Comparison of ENCODE assay signal across 7 mouse cellular contexts in the genomic region with DNA sequence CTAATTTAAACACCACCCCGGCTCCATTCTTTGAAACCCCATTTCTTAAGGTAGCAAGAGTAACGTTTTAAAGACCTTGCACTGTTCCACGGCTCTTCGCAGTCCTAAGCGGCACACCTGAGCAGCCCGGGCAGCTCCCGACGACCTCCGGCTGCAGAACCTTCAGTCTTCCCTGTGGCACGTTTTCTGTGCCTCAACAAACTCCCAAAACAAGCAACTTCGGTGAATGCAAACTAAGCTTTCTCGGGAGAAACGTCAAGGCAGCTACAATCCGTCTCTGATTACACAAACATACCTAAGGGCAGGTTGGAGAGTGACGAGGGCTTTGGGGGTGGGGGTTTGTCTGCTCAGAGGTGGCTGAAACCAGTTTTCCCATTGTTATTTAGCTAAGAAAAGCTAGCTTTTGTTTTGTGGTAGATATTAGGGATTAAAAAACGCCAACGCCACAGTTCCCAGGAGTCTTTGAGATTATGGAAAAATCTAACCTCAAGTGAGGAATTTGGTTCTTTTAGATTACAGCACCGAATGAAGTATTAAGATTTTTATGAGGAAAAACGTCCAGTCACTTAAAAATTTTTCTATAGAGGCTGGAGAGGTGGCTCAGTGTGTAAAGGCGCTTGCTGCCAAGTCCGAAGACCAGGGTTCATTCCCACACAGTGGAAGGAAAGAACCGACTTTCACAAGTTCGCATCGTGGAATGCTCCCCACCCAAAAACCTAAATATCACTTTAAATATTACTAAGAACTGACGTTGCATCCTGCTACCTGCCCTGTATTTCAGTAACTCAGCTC. TPM values are rescaled to one million over a fixed set of nuclear protein-coding genes. Genes with fewer than 3 reads are reported as not detected.
DNase-seq lines count a peak whose midpoint lies in the region; ATAC-seq and TF ChIP-seq lines count a peak whose summit lies in the region.

A gene (minus strand): TSS at position 211 of the 792 bp plus-strand sequence.

- no peak for ATAC-seq in embryonic facial prominence, embryonic 11.5 days (replicated peaks; ENCODE audit: insufficient number of reproducible peaks, low FRiP score, low TSS enrichment, low read depth)
- ATAC-seq in inflammation-experienced regulatory T-cells, adult 6 months: no peak
- peak; percentile 7 for ATAC-seq in midbrain, embryonic 15.5 days (replicated peaks)

- TF ChIP-seq CTCF in spleen, adult 2 months (IDR thresholded peaks at IDR 0.05; ENCODE audit: extremely low read depth, insufficient read depth, insufficient read length, insufficient replicate concordance): no peak

- H3K27ac ChIP-seq in spleen, adult 2 months (ENCODE audit: insufficient read depth, low read length): no peak within 1 kb of the TSS
- H3K27ac ChIP-seq in embryonic facial prominence, embryonic 11.5 days (replicated peaks; ENCODE audit: low read depth, low read length): no peak within 1 kb of the TSS
- no peak within 1 kb of the TSS for H3K27ac ChIP-seq in midbrain, embryonic 15.5 days

- H3K9ac ChIP-seq in embryonic facial prominence, embryonic 11.5 days (replicated peaks; ENCODE audit: low read length): peak within 1 kb of the TSS; percentile 28; the same call in 1 of the 2 replicates
- peak within 1 kb of the TSS; percentile 34; the same call in 1 of the 2 replicates for H3K9ac ChIP-seq in midbrain, embryonic 15.5 days

- peak within 1 kb of the TSS; percentile 80 for H3K4me2 ChIP-seq in embryonic facial prominence, embryonic 11.5 days (ENCODE audit: low read depth, low read length)
- peak within 1 kb of the TSS; percentile 86 for H3K4me2 ChIP-seq in midbrain, embryonic 15.5 days

- H3K27me3 ChIP-seq in spleen, adult 2 months (ENCODE audit: control insufficient read depth, insufficient read depth, low read length): peaks cover 4% of the 10 kb centered on the region; the same call in 1 of the 2 replicates
- peaks cover 17% of the 10 kb centered on the region for H3K27me3 ChIP-seq in embryonic facial prominence, embryonic 11.5 days (ENCODE audit: control insufficient read depth, insufficient read depth, low read length)
- peaks cover 58% of the 10 kb centered on the region for H3K27me3 ChIP-seq in midbrain, embryonic 15.5 days (replicated peaks)

- 13% methylated on average over 25 of the region's 25 CpGs for WGBS in spleen, adult 2 months
- 1% methylated on average over 25 of the region's 25 CpGs for WGBS in embryonic facial prominence, embryonic 11.5 days
- WGBS in midbrain, embryonic 15.5 days: 2% methylated on average over 25 of the region's 25 CpGs

- no peak for TF ChIP-seq POLR2A in spleen, adult 2 months (IDR thresholded peaks at IDR 0.05; ENCODE audit: low read depth, low read length)

- H3K4me3 ChIP-seq in spleen, adult 2 months (ENCODE audit: extremely low read depth, insufficient read depth, insufficient read length): peak within 1 kb of the TSS; percentile 72
- H3K4me3 ChIP-seq in embryonic facial prominence, embryonic 11.5 days (ENCODE audit: low read depth, low read length): peak within 1 kb of the TSS; percentile 49
- peak within 1 kb of the TSS; percentile 49 for H3K4me3 ChIP-seq in midbrain, embryonic 15.5 days

- H3K9me3 ChIP-seq in embryonic facial prominence, embryonic 11.5 days (replicated peaks; ENCODE audit: control insufficient read depth, low read length): no peaks in the 10 kb centered on the region
- no peaks in the 10 kb centered on the region for H3K9me3 ChIP-seq in midbrain, embryonic 15.5 days

- peaks cover 9% of the 10 kb centered on the region for H3K4me1 ChIP-seq in spleen, adult 2 months (ENCODE audit: control insufficient read depth, insufficient read depth, insufficient read length)
- no peaks in the 10 kb centered on the region; the same call in none of the 2 replicates for H3K4me1 ChIP-seq in embryonic facial prominence, embryonic 11.5 days (ENCODE audit: control insufficient read depth, insufficient read depth, low read length)
- H3K4me1 ChIP-seq in midbrain, embryonic 15.5 days: peaks cover 22% of the 10 kb centered on the region

- DNase-seq in spleen, adult 2 months (ENCODE audit: low read depth in 1 of 2, low spot score in 2 of 2): no peak
- no peak for DNase-seq in spleen, postnatal 4 days (ENCODE audit: low spot score in 2 of 2)
- peak; percentile 37 for DNase-seq in embryonic facial prominence, embryonic 11.5 days (ENCODE audit: low spot score)
- no peak for DNase-seq in urinary bladder, adult 2 months (ENCODE audit: low spot score)
- no peak for DNase-seq in cerebellum, adult 9-11 months

- no peaks in the 10 kb centered on the region for H3K36me3 ChIP-seq in spleen, adult 2 months (ENCODE audit: control insufficient read depth, insufficient read depth, low read length)
- no peaks in the 10 kb centered on the region for H3K36me3 ChIP-seq in embryonic facial prominence, embryonic 11.5 days (replicated peaks; ENCODE audit: control insufficient read depth, insufficient read depth, low read depth, low read length)
- no peaks in the 10 kb centered on the region for H3K36me3 ChIP-seq in midbrain, embryonic 15.5 days (replicated peaks)

RNA-seq across cellular contexts. Expression of the gene that starts here (rescaled TPM):
- polyA plus RNA-seq in spleen, adult 2 months (2012; rRNA removed): 2.8 and 4.1 TPM in 2 replicates
- polyA plus RNA-seq in embryonic facial prominence, embryonic 11.5 days (2014; fragmentation: Nextera tagmentation; extraction: Ambion mirVana): 1.9 and 2.1 TPM in 2 replicates
- 10 to 100 TPM; 11.2 to 27.7 (median 12.4) TPM for polyA plus RNA-seq in inflammation-experienced regulatory T-cells, adult 6 months (2017; shearing (Covaris generic))
- polyA plus RNA-seq in midbrain, embryonic 15.5 days (2015; fragmentation: Nextera tagmentation; extraction: Ambion mirVana): 0.52 and 1.2 TPM in 2 replicates
- polyA plus RNA-seq in urinary bladder, adult 2 months (2012; rRNA removed): 1.4 and 1.8 TPM in 2 replicates
